In the genomic region with DNA sequence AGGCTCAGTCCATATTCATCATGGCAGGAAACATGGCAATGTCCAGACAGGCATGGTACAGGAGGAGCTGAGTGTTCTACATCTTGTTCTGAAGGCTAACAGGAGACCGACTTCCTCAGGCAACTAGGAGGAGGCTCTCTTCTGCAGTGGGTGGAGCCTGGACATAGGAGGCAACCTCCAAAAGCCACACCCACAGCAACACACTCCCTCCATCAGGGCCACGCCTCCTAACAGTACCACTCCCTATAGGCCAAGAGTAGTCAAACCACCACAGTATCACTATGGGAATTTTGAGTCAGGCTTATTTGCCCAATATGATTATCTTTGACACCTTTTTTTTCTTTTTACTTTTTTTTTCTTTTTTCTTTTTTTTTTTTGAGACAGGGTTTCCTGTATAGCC, we compare ENCODE assay signal across 26 mouse cellular contexts. TPM values are rescaled to one million over a fixed set of nuclear protein-coding genes. Genes with fewer than 3 reads are reported as not detected.
DNase-seq lines count a peak whose midpoint lies in the region; ATAC-seq and TF ChIP-seq lines count a peak whose summit lies in the region.
"Had no signal": no experiment of that assay in that cellular context is flagged by ENCODE, and none has a peak within 500 bp of the region (broad histone marks: within the 10 kb centered on the region; RNA-seq: fewer than 3 reads in every experiment).

No protein-coding gene starts in this region.

- TF ChIP-seq EP300 in CH12.LX (IDR thresholded peaks at IDR 0.05; ENCODE audit: low read length): no peak

- H3K36me3 ChIP-seq in CH12.LX (replicated peaks in 1 of 2; ENCODE audit: control insufficient read depth in 1 of 2, insufficient read depth in 1 of 2, low read length in 1 of 2): peaks cover 5 to 14% of the 10 kb centered on the region in 2 experiments
- peaks cover 4% of the 10 kb centered on the region; the same call in 1 of the 2 replicates for H3K36me3 ChIP-seq in liver, embryonic 15.5 days (replicated peaks)
- H3K36me3 ChIP-seq: heart, embryonic 15.5 days had no signal

- no peak for TF ChIP-seq CTCF in CH12.LX (conservative IDR thresholded peaks at IDR 0.05 in 1 of 2, IDR thresholded peaks at IDR 0.05 in 1 of 2; ENCODE audit: low read depth in 2 of 2, low read length in 2 of 2)

- 66% methylated on average over 2 of the region's 2 CpGs for WGBS in liver, embryonic 15.5 days (ENCODE audit: insufficient replicate concordance)

- TF ChIP-seq POLR2A in CH12.LX (IDR thresholded peaks at IDR 0.05; ENCODE audit: low read depth, low read length): no peak

- no peaks in the 10 kb centered on the region for H3K79me2 ChIP-seq in CH12.LX (replicated peaks; ENCODE audit: control insufficient read depth, extremely low read depth, insufficient read depth, poor library complexity, severe bottlenecking)

- dilution Hi-C loops in CH12.LX (cut with MboI; ENCODE audit: extremely low pct_ligation_motif_present, extremely low pct_unique_long_range_greater_than_20kb, low sequenced_read_pairs): no loop called here

- H3K9ac ChIP-seq in CH12.LX (ENCODE audit: insufficient read depth, low read depth): no peak overlapping the region
- H3K9ac ChIP-seq in liver, embryonic 15.5 days: no peak overlapping the region
- H3K9ac ChIP-seq: embryonic facial prominence, embryonic 13.5 days; forebrain, postnatal 0 days; heart, embryonic 15.5 days had no signal

- peaks cover 10 to 23% of the 10 kb centered on the region in 2 experiments for H3K4me1 ChIP-seq in CH12.LX (ENCODE audit: control insufficient read depth in 1 of 2, insufficient read depth in 2 of 2)
- H3K4me1 ChIP-seq in liver, embryonic 15.5 days (replicated peaks): no peaks in the 10 kb centered on the region
- H3K4me1 ChIP-seq: embryonic facial prominence, embryonic 13.5 days; heart, embryonic 15.5 days had no signal

- H3K9me3 ChIP-seq in CH12.LX (replicated peaks; ENCODE audit: low read length): no peaks in the 10 kb centered on the region
- H3K9me3 ChIP-seq in liver, embryonic 15.5 days (replicated peaks): no peaks in the 10 kb centered on the region
- H3K9me3 ChIP-seq: embryonic facial prominence, embryonic 13.5 days; heart, embryonic 15.5 days had no signal

- in situ Hi-C loops in CH12.LX (cut with MboI; ENCODE audit: low pct_ligation_motif_present, low pct_unique_long_range_greater_than_20kb, low sequenced_read_pairs): no loop called here

- no peak overlapping the region for H3K4me2 ChIP-seq in CH12.LX (ENCODE audit: insufficient read depth, low read depth, poor library complexity, severe bottlenecking)
- H3K4me2 ChIP-seq in liver, embryonic 15.5 days: no peak overlapping the region
- H3K4me2 ChIP-seq: embryonic facial prominence, embryonic 13.5 days; heart, embryonic 15.5 days had no signal

- no peaks in the 10 kb centered on the region for H3K27me3 ChIP-seq in CH12.LX (replicated peaks)
- H3K27me3 ChIP-seq in liver, embryonic 15.5 days: no peaks in the 10 kb centered on the region
- H3K27me3 ChIP-seq: embryonic facial prominence, embryonic 13.5 days; heart, embryonic 15.5 days; Patski had no signal

- peak; percentile 79 for ATAC-seq in erythroid progenitor cell, adult 5-6 weeks (replicated peaks; ENCODE audit: low FRiP score, poor library complexity, severe bottlenecking)
- peak; percentile 70 for ATAC-seq in liver, embryonic 15.5 days (ENCODE audit: insufficient read depth)
- ATAC-seq: forebrain, postnatal 0 days; inflammation-experienced regulatory T-cells, adult 6 months; midbrain, embryonic 16.5 days; Patski had no signal

- TF ChIP-seq RAD21 in CH12.LX (IDR thresholded peaks at IDR 0.05; ENCODE audit: low read depth, low read length): no peak

- DNase-seq in CH12.LX (ENCODE audit: extremely low read depth) (peak; percentile 58), MEL-GATA-1-ER (ENCODE audit: extremely low read depth, low read depth) (peak; percentile 19)
- no peak for DNase-seq in lung, adult 18-20 months
- DNase-seq in layer of hippocampus, adult 11-12 months (ENCODE audit: low spot score): no peak
- DNase-seq in kidney, postnatal 10 days: no peak
- DNase-seq in gastrocnemius, postnatal 25 days: no peak
- DNase-seq: adrenal gland, postnatal 14 days; cerebellum, adult 9-11 months; forebrain, postnatal 0 days; gastrocnemius, adult 2 months; heart, adult 18-20 months; kidney, adult 2 months; kidney, postnatal 14 days; left cerebral cortex, postnatal 4 days; lung, postnatal 14 days; right cerebral cortex, postnatal 14 days had no signal

- no peak overlapping the region for H3K4me3 ChIP-seq in CH12.LX (replicated peaks in 1 of 3; ENCODE audit: low read depth in 2 of 3, low read length in 2 of 3, poor library complexity in 1 of 3)
- no peak overlapping the region for H3K4me3 ChIP-seq in liver, embryonic 15.5 days (replicated peaks)
- H3K4me3 ChIP-seq: embryonic facial prominence, embryonic 13.5 days; gastrocnemius, adult 2 months; heart, embryonic 15.5 days had no signal

- H3K27ac ChIP-seq in CH12.LX (ENCODE audit: insufficient read depth, low read depth): no peak overlapping the region
- H3K27ac ChIP-seq in liver, embryonic 15.5 days (replicated peaks): no peak overlapping the region
- H3K27ac ChIP-seq: embryonic facial prominence, embryonic 13.5 days; gastrocnemius, adult 2 months; heart, embryonic 15.5 days had no signal

TF ChIP-seq in CH12.LX, 34 proteins besides CTCF, POLR2A, EP300 and RAD21:
- no peak for TF ChIP-seq SMC3 (IDR thresholded peaks at IDR 0.05; ENCODE audit: low read depth, low read length)
- no peak for TF ChIP-seq KAT2A (IDR thresholded peaks at IDR 0.05; ENCODE audit: insufficient replicate concordance, low read length)
- no peak for TF ChIP-seq TCF12 (IDR thresholded peaks at IDR 0.05; ENCODE audit: low read depth, low read length)
- no peak for TF ChIP-seq ZKSCAN1 (IDR thresholded peaks at IDR 0.05; ENCODE audit: borderline replicate concordance, low read depth, low read length)
- no peak for TF ChIP-seq MAX (IDR thresholded peaks at IDR 0.05; ENCODE audit: low read length)
- no peak for TF ChIP-seq HCFC1 (IDR thresholded peaks at IDR 0.05; ENCODE audit: low read depth, low read length)
- TF ChIP-seq CHD1 (IDR thresholded peaks at IDR 0.05; ENCODE audit: low read depth, low read length): no peak
- TF ChIP-seq ZMIZ1 (IDR thresholded peaks at IDR 0.05; ENCODE audit: low read depth, low read length): no peak

RNA-seq across cellular contexts. Expression of gene Ccdc170, which starts 22.1 kb away (rescaled TPM):
- total RNA-seq in CH12.LX (2012; rRNA removed) (not detected in 2 replicates), CH12.LX (2014; rRNA removed) (not detected in 2 replicates)
- not detected in 2 replicates for polyA plus RNA-seq in CH12.LX (2012; ENCODE audit: insufficient read length, low read depth)
- not detected in 2 replicates for total RNA-seq in erythroid progenitor cell, adult 5-6 weeks (2015; ENCODE audit: low replicate concordance)
- 0.26 TPM in 1 of 2 replicates, not detected in the other for total RNA-seq in erythroid progenitor cell, adult 5-6 weeks (2017; ENCODE audit: low replicate concordance)
- polyA plus RNA-seq in liver, embryonic 15.5 days (2015; fragmentation: Nextera tagmentation; extraction: Ambion mirVana): not detected in 2 replicates
- total RNA-seq in gastrocnemius, postnatal 25 days (2021): under 1 TPM; 0.28 to 0.38 TPM
- total RNA-seq: hematopoietic stem cell, adult 5-6 weeks; liver, adult 2 months had no signal
- polyA plus RNA-seq: heart, embryonic 15.5 days; inflammation-experienced regulatory T-cells, adult 6 months; liver, adult 2 months; spleen, adult 2 months had no signal

RNA-seq across cellular contexts. Expression of gene Armt1, which starts 27.9 kb away (rescaled TPM):
- total RNA-seq in CH12.LX (2012; rRNA removed) (20.7 and 23.7 TPM in 2 replicates), CH12.LX (2014; rRNA removed) (45.1 and 50.2 TPM in 2 replicates)
- 28.2 and 32.1 TPM in 2 replicates for polyA plus RNA-seq in CH12.LX (2012; ENCODE audit: insufficient read length, low read depth)
- 20.9 and 32.3 TPM in 2 replicates for total RNA-seq in erythroid progenitor cell, adult 5-6 weeks (2015; ENCODE audit: low replicate concordance)
- total RNA-seq in erythroid progenitor cell, adult 5-6 weeks (2017; ENCODE audit: low replicate concordance): 19.6 and 24.3 TPM in 2 replicates
- 12.5 and 12.6 TPM in 2 replicates for polyA plus RNA-seq in liver, embryonic 15.5 days (2015; fragmentation: Nextera tagmentation; extraction: Ambion mirVana)
- total RNA-seq in gastrocnemius, postnatal 25 days (2021): 10 to 100 TPM in 1 of 2 experiments, 1 to 10 TPM in 1; 9.8 to 11.1 TPM

RNA-seq across cellular contexts. Expression of gene Rmnd1, which starts 28.0 kb away (rescaled TPM):
- total RNA-seq in CH12.LX (2012; rRNA removed) (29.1 and 29.5 TPM in 2 replicates), CH12.LX (2014; rRNA removed) (44.4 and 44.8 TPM in 2 replicates)
- 37.6 and 43.6 TPM in 2 replicates for polyA plus RNA-seq in CH12.LX (2012; ENCODE audit: insufficient read length, low read depth)
- 13.3 and 37.7 TPM in 2 replicates for total RNA-seq in erythroid progenitor cell, adult 5-6 weeks (2015; ENCODE audit: low replicate concordance)
- 8.9 and 14.2 TPM in 2 replicates for total RNA-seq in erythroid progenitor cell, adult 5-6 weeks (2017; ENCODE audit: low replicate concordance)
- 17.2 and 19.0 TPM in 2 replicates for polyA plus RNA-seq in liver, embryonic 15.5 days (2015; fragmentation: Nextera tagmentation; extraction: Ambion mirVana)
- 10 to 100 TPM; 38.2 to 39.9 TPM for total RNA-seq in gastrocnemius, postnatal 25 days (2021)

Comparison
In these comparisons a context has a peak if more than half of its experiments do, and no peak if none do; other contexts are left out.
1. DNase-seq: peak in CH12.LX (single experiment) and MEL-GATA-1-ER (single experiment); none in lung, adult 18-20 months (0 of 2), layer of hippocampus, adult 11-12 months (single experiment), kidney, postnatal 10 days (single experiment) and gastrocnemius, postnatal 25 days (single experiment).